Mouse (Mus musculus) C2C12 (cell line): ENCODE data around the gene Srf. TPM values are rescaled to one million over a fixed set of nuclear protein-coding genes. Genes with fewer than 3 reads are reported as not detected.

Experiments
- H3K27me3 ChIP-seq: one replicate; pipeline ENCODE4 v1.6.1; 2011; ENCODE audit not compliant: control insufficient read depth, insufficient read depth, insufficient read length
- H3K36me3 ChIP-seq: one replicate; pipeline ENCODE4 v1.6.1; 2011; ENCODE audit not compliant: control insufficient read depth, insufficient read depth
- H3K4me3 ChIP-seq: one replicate; pipeline ENCODE4 v1.5.1; 2011; ENCODE audit warnings: mild to moderate bottlenecking, control low read depth; ENCODE audit not compliant: poor library complexity, insufficient read depth, severe bottlenecking
- H3K79me2 ChIP-seq: one replicate; pipeline ENCODE4 v1.6.1; 2011; ENCODE audit not compliant: control insufficient read depth, insufficient read depth
- H3K79me3 ChIP-seq: one replicate; pipeline ENCODE4 v1.6.1; 2011; ENCODE audit warnings: low read depth, control low read depth
- H3ac ChIP-seq: one replicate; pipeline ENCODE3; 2011; ENCODE audit warnings: low read depth; ENCODE audit not compliant: control insufficient read depth, insufficient read length
- CEBPB ChIP-seq: IDR thresholded peaks from one replicate; pipeline ENCODE4 v1.6.1; 2011; ENCODE audit warnings: low read depth, mild to moderate bottlenecking, control low read depth, moderate library complexity
- CTCF ChIP-seq: IDR thresholded peaks from one replicate; pipeline ENCODE4 v1.5.1; 2011; ENCODE audit not compliant: control insufficient read depth, insufficient read depth, insufficient read length
- FOSL1 ChIP-seq: IDR thresholded peaks from one replicate; pipeline ENCODE4 v1.8.0; 2011; ENCODE audit warnings: mild to moderate bottlenecking, low read length; ENCODE audit not compliant: poor library complexity, insufficient read depth, severe bottlenecking
- MAX ChIP-seq: IDR thresholded peaks from one replicate; pipeline ENCODE4 v1.6.1; 2011; ENCODE audit warnings: mild to moderate bottlenecking, control low read depth
- MYOD1 ChIP-seq: IDR thresholded peaks from one replicate; pipeline ENCODE4 v1.6.1; 2011; ENCODE audit warnings: low read depth; ENCODE audit not compliant: control insufficient read depth, insufficient read length
- MYOG ChIP-seq: IDR thresholded peaks from one replicate; pipeline ENCODE4 v1.6.1; 2011; ENCODE audit not compliant: control insufficient read depth, insufficient read length; ENCODE audit errors: extremely low read depth
- USF1 ChIP-seq: IDR thresholded peaks from one replicate; pipeline ENCODE4 v1.6.1; 2011; ENCODE audit warnings: low read depth, mild to moderate bottlenecking, control low read depth, moderate library complexity
- long read RNA-seq, 2 experiments: library from polyadenylated mRNA; unstranded; transcript quantifications; one replicate each; pipeline ENCODE4 v2.0.0; 2019 to 2020
- polyA plus RNA-seq: library from polyadenylated mRNA; unstranded; fragments of >200 nt; fragmentation: generic; extraction: Trizol; gene quantifications from one replicate; pipeline ENCODE4 v1.2.1, GENCODE M21; 2012; ENCODE audit warnings: missing spikeins

Gene Srf
- 101 TPM for polyA plus RNA-seq
- long read RNA-seq, experiment 1, partial matches to known transcripts, result 0 of 6 reads
- long read RNA-seq, experiment 1, other reads (novel, unspliced or antisense), result 4 of 6 reads
- long read RNA-seq, experiment 2, partial matches to known transcripts, result 1 of 5 reads
- long read RNA-seq, experiment 2, other reads (novel, unspliced or antisense), result 0 of 5 reads

GRCm38 (mm10) chr17:46555673-46556583, at the start of gene Srf:
TSS of gene Srf (minus strand) at chr17:46556175.
- H3K27me3 ChIP-seq, result no peaks in the 10 kb centered on the region
- H3K79me3 ChIP-seq, result peaks cover 30% of the 10 kb centered on the region
- peaks cover 16% of the 10 kb centered on the region for H3K36me3 ChIP-seq
- H3K79me2 ChIP-seq, result peaks cover 45% of the 10 kb centered on the region
- H3ac ChIP-seq, result peak within 1 kb of the TSS; percentile 95
- peak; percentile 76 for TF ChIP-seq MAX
- no peak for TF ChIP-seq FOSL1
- TF ChIP-seq CTCF, result peak; percentile 90
- peak within 1 kb of the TSS; percentile 83 for H3K4me3 ChIP-seq

- Histone ChIP-seq H3K4me3 (no peak overlapping the region), H3K36me3 (no peaks in the 10 kb centered on the region), H3K79me2 (no peaks in the 10 kb centered on the region), H3K79me3 (no peaks in the 10 kb centered on the region), H3ac (no peak overlapping the region), H3K27me3 (no peaks in the 10 kb centered on the region)
- TF ChIP-seq CEBPB, result no peak
- TF ChIP-seq MYOD1, result no peak
- TF ChIP-seq FOSL1, result no peak
- TF ChIP-seq CTCF, result no peak
- no peak for TF ChIP-seq MAX
Measured at GRCm38 (mm10) chr17:46605126-46605525, 49.2 kb upstream of the Srf start.

GRCm38 (mm10) chr17:46603229-46603628, 47.3 kb upstream of the Srf start:
- Histone ChIP-seq H3K27me3 (no peaks in the 10 kb centered on the region), H3K4me3 (no peak overlapping the region), H3K79me2 (no peaks in the 10 kb centered on the region), H3K36me3 (no peaks in the 10 kb centered on the region), H3ac (no peak overlapping the region), H3K79me3 (no peaks in the 10 kb centered on the region)
- no peak for TF ChIP-seq FOSL1
- TF ChIP-seq CEBPB, result no peak
- TF ChIP-seq MAX, result no peak
- TF ChIP-seq CTCF, result no peak
- TF ChIP-seq MYOG, result no peak
- no peak for TF ChIP-seq USF1
- no peak for TF ChIP-seq MYOD1

- Histone ChIP-seq H3K27me3 (no peaks in the 10 kb centered on the region), H3K36me3 (no peaks in the 10 kb centered on the region), H3K4me3 (no peak overlapping the region), H3K79me2 (no peaks in the 10 kb centered on the region), H3ac (no peak overlapping the region), H3K79me3 (no peaks in the 10 kb centered on the region)
- TF ChIP-seq USF1, result no peak
- no peak for TF ChIP-seq MAX
- TF ChIP-seq CEBPB, result no peak
- no peak for TF ChIP-seq FOSL1
- no peak for TF ChIP-seq MYOG
Measured at GRCm38 (mm10) chr17:46602212-46602611, 46.2 kb upstream of the Srf start.

- Histone ChIP-seq H3K27me3 (no peaks in the 10 kb centered on the region), H3K79me3 (no peaks in the 10 kb centered on the region), H3K79me2 (no peaks in the 10 kb centered on the region), H3ac (no peak overlapping the region), H3K4me3 (no peak overlapping the region), H3K36me3 (no peaks in the 10 kb centered on the region)
- TF ChIP-seq CTCF, result no peak
- TF ChIP-seq USF1, result no peak
- TF ChIP-seq CEBPB, result no peak
- TF ChIP-seq MYOD1, result no peak
- TF ChIP-seq MAX, result no peak
- no peak for TF ChIP-seq FOSL1
- no peak for TF ChIP-seq MYOG
Measured at GRCm38 (mm10) chr17:46600569-46600968, 44.6 kb upstream of the Srf start.

GRCm38 (mm10) chr17:46598963-46599362, 43.0 kb upstream of the Srf start:
- Histone ChIP-seq H3K27me3 (no peaks in the 10 kb centered on the region), H3K4me3 (no peak overlapping the region), H3K79me3 (no peaks in the 10 kb centered on the region), H3ac (no peak overlapping the region), H3K79me2 (no peaks in the 10 kb centered on the region), H3K36me3 (no peaks in the 10 kb centered on the region)
- TF ChIP-seq MAX (no peak), CEBPB (no peak), MYOG (no peak), MYOD1 (no peak), CTCF (no peak), USF1 (no peak), FOSL1 (no peak)
